Mouse (Mus musculus) activated CD4-positive, CD25-positive, alpha-beta regulatory T cell (primary cell): ENCODE results near the gene Myod1. TPM values are rescaled to one million over a fixed set of nuclear protein-coding genes. Genes with fewer than 3 reads are reported as not detected.

Experiments used
- polyA plus RNA-seq, 2 experiments: library from polyadenylated mRNA; unstranded; fragments of 100-300 nt; shearing (Covaris generic); gene quantifications; one replicate each; pipeline ENCODE4 v1.2.1; 2017

Myod1 gene
- under 1 TPM in 1 of 2 experiments, not detected in 1; 0.15 TPM for polyA plus RNA-seq

DNA sequence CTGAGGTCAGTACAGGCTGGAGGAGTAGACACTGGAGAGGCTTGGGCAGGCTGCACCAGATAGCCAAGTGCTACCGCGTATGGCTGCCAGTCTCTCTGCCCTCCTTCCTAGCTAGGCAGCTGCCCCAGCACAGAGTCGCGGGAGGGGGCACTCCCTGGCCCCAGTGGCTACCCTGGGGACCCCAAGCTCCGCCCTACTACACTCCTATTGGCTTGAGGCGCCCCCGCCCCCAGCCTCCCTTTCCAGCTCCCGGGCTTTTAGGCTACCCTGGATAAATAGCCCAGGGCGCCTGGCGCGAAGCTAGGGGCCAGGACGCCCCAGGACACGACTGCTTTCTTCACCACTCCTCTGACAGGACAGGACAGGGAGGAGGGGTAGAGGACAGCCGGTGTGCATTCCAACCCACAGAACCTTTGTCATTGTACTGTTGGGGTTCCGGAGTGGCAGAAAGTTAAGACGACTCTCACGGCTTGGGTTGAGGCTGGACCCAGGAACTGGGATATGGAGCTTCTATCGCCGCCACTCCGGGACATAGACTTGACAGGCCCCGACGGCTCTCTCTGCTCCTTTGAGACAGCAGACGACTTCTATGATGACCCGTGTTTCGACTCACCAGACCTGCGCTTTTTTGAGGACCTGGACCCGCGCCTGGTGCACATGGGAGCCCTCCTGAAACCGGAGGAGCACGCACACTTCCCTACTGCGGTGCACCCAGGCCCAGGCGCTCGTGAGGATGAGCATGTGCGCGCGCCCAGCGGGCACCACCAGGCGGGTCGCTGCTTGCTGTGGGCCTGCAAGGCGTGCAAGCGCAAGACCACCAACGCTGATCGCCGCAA lies at the start of gene Myod1:
Gene Myod1, plus strand, starts transcription at position 303 of the 836 bp plus-strand sequence.

DNA sequence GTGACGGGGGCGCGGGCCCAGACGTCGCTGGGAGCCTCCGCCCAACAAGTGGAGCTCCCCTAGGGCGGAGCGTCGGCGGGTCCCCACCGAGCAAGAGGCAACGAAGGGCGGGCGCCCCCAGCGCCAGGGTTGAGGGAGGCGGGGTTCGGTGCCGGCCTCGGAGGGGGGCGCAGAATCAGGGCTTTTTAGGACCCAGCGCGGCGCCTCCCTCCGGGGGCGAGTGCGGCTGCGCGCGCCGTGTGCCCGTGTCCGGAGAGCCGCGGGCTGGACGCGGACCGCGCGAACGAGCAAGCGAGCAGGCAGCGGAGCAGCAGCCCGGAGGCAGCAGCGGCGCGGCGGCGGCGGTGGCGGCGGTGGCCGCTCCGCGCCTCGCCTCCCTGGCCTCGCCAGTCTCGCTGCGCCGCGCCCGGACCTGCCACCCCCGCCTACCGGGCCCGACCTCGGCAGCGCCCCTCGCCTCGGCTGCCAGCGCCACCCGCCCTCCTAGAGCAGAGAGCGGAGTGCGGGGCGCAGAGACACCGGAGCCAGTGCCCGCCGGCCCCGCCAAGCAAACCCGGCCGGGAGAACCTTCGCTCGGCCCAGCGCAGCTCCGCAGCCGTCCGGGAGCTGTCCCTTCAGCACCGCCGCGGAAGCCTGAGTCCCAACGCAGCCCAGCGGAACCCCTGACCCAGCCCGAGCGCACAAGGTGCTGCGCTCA lies 20.1 kb downstream of the Myod1 start, which contains the start of gene Kcnc1:
Gene Kcnc1, plus strand, starts transcription at position 267 of the 697 bp plus-strand sequence.

Other genes with a start within 250 kb of the Myod1 start
- under 1 TPM in 1 of 2 experiments, not detected in 1; 0.14 TPM for gene Abcc8, start 196.4 kb upstream of the Myod1 start, polyA plus RNA-seq
- gene Ush1c, start 138.0 kb upstream of the Myod1 start, polyA plus RNA-seq: not detected
- not detected for gene Otog, start 135.5 kb upstream of the Myod1 start, polyA plus RNA-seq
- under 1 TPM; 0.02 to 0.04 TPM for gene Kcnc1, start 20.0 kb downstream of the Myod1 start, polyA plus RNA-seq